Mouse (Mus musculus): ENCODE data around the gene Spata13.

DNA sequence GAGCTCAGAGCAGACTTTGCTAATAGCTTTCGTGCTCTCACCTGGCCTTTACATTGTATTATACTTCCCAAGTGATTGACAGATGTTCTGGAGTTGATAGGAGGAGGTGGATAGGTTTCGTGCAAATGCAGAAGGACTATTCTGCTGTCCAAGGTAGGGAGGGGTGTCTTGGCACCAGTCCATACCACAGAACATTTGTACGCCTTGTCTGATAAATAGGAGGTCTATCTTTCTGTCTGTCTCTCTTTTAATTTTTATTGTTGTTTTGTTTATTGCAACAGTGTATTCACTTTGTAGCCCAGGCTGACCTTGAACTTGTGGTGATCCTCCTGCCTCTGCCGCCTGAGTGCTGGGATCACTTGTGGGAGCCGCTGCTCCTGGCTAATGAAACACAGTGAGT lies 163.8 kb downstream of the Spata13 start:
- TF ChIP-seq CTCF (IDR thresholded peaks at IDR 0.05; ENCODE audit: low read depth) (no peak), EP300 (optimal IDR thresholded peaks at IDR 0.05) (no peak)
